Mouse (Mus musculus) stomach, embryonic 16.5 days (tissue): ENCODE results near the gene Me1. TPM values are rescaled to one million over a fixed set of nuclear protein-coding genes. Genes with fewer than 3 reads are reported as not detected.
"Not testable (repeated sequence)": the region's sequence is repeated elsewhere in the genome, so short reads cannot be mapped to it uniquely, and the experiment has no call there.

Experiments used
- ATAC-seq: fragments of 200-750 bp; cut with Nextera tagmentation; 2 replicates; pipeline ENCODE4 v1.8.0; 2017; ENCODE audit warnings: moderate number of reproducible peaks, moderate TSS enrichment; ENCODE audit not compliant: insufficient read depth, low FRiP score
- H3K27ac ChIP-seq: fragments of 300-500 bp; sonication (generic); 2 replicates; pipeline ENCODE4 v1.5.1; 2014; ENCODE audit warnings: low read length
- H3K27me3 ChIP-seq: fragments of 300-500 bp; sonication (generic); 2 replicates; pipeline ENCODE4 v1.6.1; 2014; ENCODE audit warnings: low read length, control low read depth, mixed read lengths; ENCODE audit not compliant: control insufficient read depth, insufficient read depth
- H3K36me3 ChIP-seq: fragments of 300-500 bp; sonication (generic); 2 replicates; pipeline ENCODE4 v1.6.1; 2014; ENCODE audit warnings: low read length; ENCODE audit not compliant: control insufficient read depth, insufficient read depth
- H3K4me1 ChIP-seq: fragments of 300-500 bp; sonication (generic); 2 replicates; pipeline ENCODE4 v1.6.1; 2014; ENCODE audit warnings: low read length, control low read depth, mixed read lengths; ENCODE audit not compliant: control insufficient read depth, insufficient read depth
- H3K4me2 ChIP-seq: fragments of 300-500 bp; sonication (generic); 2 replicates; pipeline ENCODE4 v1.6.1; 2014; ENCODE audit warnings: low read depth, low read length, mixed read lengths
- H3K4me3 ChIP-seq: fragments of 300-500 bp; sonication (generic); replicated peaks from 2 replicates; pipeline ENCODE4 v1.5.1; 2014; ENCODE audit warnings: mild to moderate bottlenecking, low read length
- H3K9ac ChIP-seq: fragments of 300-500 bp; sonication (generic); 2 replicates; pipeline ENCODE4 v1.6.1; 2014; ENCODE audit warnings: low read length
- H3K9me3 ChIP-seq: fragments of 300-500 bp; sonication (generic); replicated peaks from 2 replicates; pipeline ENCODE4 v1.6.1; 2016; ENCODE audit warnings: low read length, control low read depth; ENCODE audit not compliant: control insufficient read depth
- WGBS: fragments of 180-500 bp; shearing (Covaris S2); extraction: QIAGEN DNeasy Blood & Tissue Kit; methylation state at CpG from one replicate; pipeline ENCODE4 v1.1.7; 2014; 5-methylcytosine and 5-hydroxymethylcytosine counted together
- polyA plus RNA-seq: library from polyadenylated mRNA; unstranded; fragments of >200 nt; fragmentation: Nextera tagmentation; extraction: Ambion mirVana; gene quantifications from 2 replicates; pipeline ENCODE4 v1.2.1, GENCODE M21; 2015

Me1 gene
- polyA plus RNA-seq, 1 experiment from 2014 or later = 26.6 TPM

- Histone ChIP-seq H3K27ac (no peak overlapping the region), H3K27me3 (no peaks in the 10 kb centered on the region), H3K4me1 (no peaks in the 10 kb centered on the region), H3K36me3 (no peaks in the 10 kb centered on the region), H3K4me3 (no peak overlapping the region), H3K9ac (no peak overlapping the region), H3K4me2 (no peak overlapping the region), H3K9me3 (no peaks in the 10 kb centered on the region)
- ATAC-seq = no peak
- WGBS = 77% methylated on average over 1 of the region's 1 CpGs
Observed at GRCm38 (mm10) chr9:86615765-86616164, 80.0 kb downstream of the Me1 start.

GRCm38 (mm10) chr9:86612091-86612490 lies 83.7 kb downstream of the Me1 start:
- H3K27me3 ChIP-seq = no peaks in the 10 kb centered on the region
- H3K4me3 ChIP-seq = no peak overlapping the region
- no peaks in the 10 kb centered on the region for H3K4me1 ChIP-seq
- no peak for ATAC-seq
- H3K36me3 ChIP-seq = no peaks in the 10 kb centered on the region
- no peak overlapping the region for H3K27ac ChIP-seq
- H3K9ac ChIP-seq = no peak overlapping the region
- no peak overlapping the region for H3K4me2 ChIP-seq
- H3K9me3 ChIP-seq = no peaks in the 10 kb centered on the region
- 89% methylated on average over 4 of the region's 4 CpGs for WGBS

GRCm38 (mm10) chr9:86605776-86606175 lies 90.0 kb downstream of the Me1 start:
- H3K9ac ChIP-seq = no peak overlapping the region
- 56% methylated on average over 6 of the region's 6 CpGs for WGBS
- H3K36me3 ChIP-seq = no peaks in the 10 kb centered on the region
- H3K4me2 ChIP-seq = no peak overlapping the region
- H3K4me3 ChIP-seq = no peak overlapping the region
- no peak overlapping the region for H3K27ac ChIP-seq
- H3K4me1 ChIP-seq = no peaks in the 10 kb centered on the region
- ATAC-seq = no peak
- no peaks in the 10 kb centered on the region for H3K9me3 ChIP-seq
- no peaks in the 10 kb centered on the region for H3K27me3 ChIP-seq

- Histone ChIP-seq H3K4me2 (no peak overlapping the region), H3K27me3 (no peaks in the 10 kb centered on the region), H3K9me3 (no peaks in the 10 kb centered on the region), H3K27ac (no peak overlapping the region), H3K4me1 (no peaks in the 10 kb centered on the region), H3K4me3 (no peak overlapping the region), H3K9ac (no peak overlapping the region), H3K36me3 (no peaks in the 10 kb centered on the region)
- ATAC-seq = no peak
- 36% methylated on average over 8 of the region's 8 CpGs for WGBS
Observed at GRCm38 (mm10) chr9:86599723-86600303, 95.9 kb downstream of the Me1 start.

GRCm38 (mm10) chr9:86596983-86597382 lies 98.8 kb downstream of the Me1 start:
- not testable (repeated sequence) for H3K9me3 ChIP-seq, H3K27ac ChIP-seq, H3K4me3 ChIP-seq, H3K36me3 ChIP-seq, H3K4me2 ChIP-seq, H3K9ac ChIP-seq, ATAC-seq, H3K27me3 ChIP-seq, H3K4me1 ChIP-seq

GRCm38 (mm10) chr9:86594357-86594767 lies 101.4 kb downstream of the Me1 start:
- not testable (repeated sequence) for H3K4me3 ChIP-seq, H3K4me2 ChIP-seq, H3K27me3 ChIP-seq, H3K9ac ChIP-seq, ATAC-seq, H3K36me3 ChIP-seq, H3K27ac ChIP-seq, H3K9me3 ChIP-seq, H3K4me1 ChIP-seq
- WGBS = 52% methylated on average over 9 of the region's 10 CpGs

- Histone ChIP-seq H3K4me3 (no peak overlapping the region), H3K4me2 (no peak overlapping the region), H3K9me3 (no peaks in the 10 kb centered on the region), H3K27ac (no peak overlapping the region), H3K9ac (no peak overlapping the region), H3K36me3 (no peaks in the 10 kb centered on the region), H3K4me1 (no peaks in the 10 kb centered on the region), H3K27me3 (no peaks in the 10 kb centered on the region)
- ATAC-seq = no peak
- 75% methylated on average over 19 of the region's 19 CpGs for WGBS
Observed at GRCm38 (mm10) chr9:86592676-86593668, 102.8 kb downstream of the Me1 start.

- Histone ChIP-seq H3K4me1 (no peaks in the 10 kb centered on the region), H3K4me2 (no peak overlapping the region), H3K9ac (no peak overlapping the region), H3K27me3 (no peaks in the 10 kb centered on the region), H3K27ac (no peak overlapping the region), H3K36me3 (no peaks in the 10 kb centered on the region), H3K4me3 (no peak overlapping the region), H3K9me3 (no peaks in the 10 kb centered on the region)
- ATAC-seq = no peak
- 87% methylated on average over 11 of the region's 11 CpGs for WGBS
Observed at GRCm38 (mm10) chr9:86587019-86587795, 108.5 kb downstream of the Me1 start.

GRCm38 (mm10) chr9:86583740-86584139 lies 112.0 kb downstream of the Me1 start:
- Histone ChIP-seq H3K9me3 (no peaks in the 10 kb centered on the region), H3K4me2 (no peak overlapping the region), H3K9ac (no peak overlapping the region), H3K4me3 (no peak overlapping the region), H3K27ac (no peak overlapping the region), H3K4me1 (no peaks in the 10 kb centered on the region), H3K27me3 (no peaks in the 10 kb centered on the region), H3K36me3 (no peaks in the 10 kb centered on the region)
- WGBS = 50% methylated on average over 3 of the region's 3 CpGs
- no peak for ATAC-seq
